In genomic region chr12:76459032-76459431, GRCm38 (mm10) we compare ENCODE assay signal across 15 mouse cellular contexts. TPM values are rescaled to one million over a fixed set of nuclear protein-coding genes. Genes with fewer than 3 reads are reported as not detected.
DNase-seq lines count a peak whose midpoint lies in the region; ATAC-seq and TF ChIP-seq lines count a peak whose summit lies in the region.
"Had no signal": no experiment of that assay in that cellular context is flagged by ENCODE, and none has a peak within 500 bp of the region (broad histone marks: within the 10 kb centered on the region; RNA-seq: fewer than 3 reads in every experiment).

No protein-coding gene starts in this region.

- H3K9ac ChIP-seq in kidney, embryonic 16.5 days (replicated peaks; ENCODE audit: low read length), result no peak overlapping the region
- H3K9ac ChIP-seq: hindbrain, embryonic 13.5 days; liver, embryonic 12.5 days; midbrain, embryonic 12.5 days; neural tube, embryonic 13.5 days had no signal

- H3K4me3 ChIP-seq in kidney, embryonic 16.5 days (ENCODE audit: low read length), result no peak overlapping the region
- H3K4me3 ChIP-seq in kidney, adult 2 months (ENCODE audit: insufficient read depth, low read depth, low read length), result no peak overlapping the region
- H3K4me3 ChIP-seq in C2C12 (ENCODE audit: insufficient read depth, poor library complexity, severe bottlenecking), result no peak overlapping the region
- no peak overlapping the region for H3K4me3 ChIP-seq in limb, embryonic 10.5 days
- H3K4me3 ChIP-seq: gastrocnemius, adult 2 months; hindbrain, embryonic 13.5 days; layer of hippocampus, adult 2 months; liver, embryonic 12.5 days; midbrain, embryonic 12.5 days; neural tube, embryonic 13.5 days had no signal

- TF ChIP-seq CTCF in kidney, adult 2 months (conservative IDR thresholded peaks at IDR 0.05; ENCODE audit: insufficient read depth, insufficient read length, low read depth, low read length), result no peak
- no peak for TF ChIP-seq CTCF in C2C12 (IDR thresholded peaks at IDR 0.05; ENCODE audit: control insufficient read depth, insufficient read depth, insufficient read length)

- no peaks in the 10 kb centered on the region for H3K9me3 ChIP-seq in kidney, embryonic 16.5 days (ENCODE audit: low read length)
- no peaks in the 10 kb centered on the region for H3K9me3 ChIP-seq in limb, embryonic 10.5 days (replicated peaks)
- H3K9me3 ChIP-seq: hindbrain, embryonic 13.5 days; liver, embryonic 12.5 days; midbrain, embryonic 12.5 days; neural tube, embryonic 13.5 days had no signal

- no peak for DNase-seq in kidney, adult 2 months
- peak; percentile 48 for DNase-seq in MN1 (ENCODE audit: low spot score)
- no peak for DNase-seq in limb, embryonic 10.5 days (ENCODE audit: low spot score)
- no peak for DNase-seq in left cerebral cortex, postnatal 10 days (ENCODE audit: extremely low spot score in 1 of 2, low spot score in 2 of 2)
- no peak for DNase-seq in layer of hippocampus, adult 11-12 months (ENCODE audit: low spot score)
- DNase-seq: cerebellum, postnatal 14 days; gastrocnemius, adult 2 months; right cerebral cortex, postnatal 4 days had no signal

- WGBS in kidney, embryonic 16.5 days, result 50% methylated on average over 4 of the region's 4 CpGs
- 75% methylated on average over 4 of the region's 4 CpGs for WGBS in kidney, adult 2 months
- 56% methylated on average over 4 of the region's 4 CpGs for WGBS in limb, embryonic 10.5 days

- intact Hi-C loops in left cerebral cortex, postnatal 10 days (cut with DNase I), result no loop called here

- peaks cover 3% of the 10 kb centered on the region; the same call in 1 of the 2 replicates for H3K4me1 ChIP-seq in kidney, embryonic 16.5 days (ENCODE audit: insufficient read depth, low read length)
- no peaks in the 10 kb centered on the region for H3K4me1 ChIP-seq in kidney, adult 2 months (ENCODE audit: control insufficient read depth, insufficient read depth, low read length)
- H3K4me1 ChIP-seq in limb, embryonic 10.5 days, result 0 out of 2 replicates have a peak, but pooled peaks cover 4% of the 10 kb centered on the region
- H3K4me1 ChIP-seq: hindbrain, embryonic 13.5 days; liver, embryonic 12.5 days had no signal

- no peaks in the 10 kb centered on the region for H3K36me3 ChIP-seq in kidney, embryonic 16.5 days (ENCODE audit: insufficient read depth, low read length)
- H3K36me3 ChIP-seq in kidney, adult 2 months (ENCODE audit: control insufficient read depth, insufficient read depth, low read length), result no peaks in the 10 kb centered on the region
- no peaks in the 10 kb centered on the region for H3K36me3 ChIP-seq in C2C12 (ENCODE audit: control insufficient read depth, insufficient read depth)
- H3K36me3 ChIP-seq in limb, embryonic 10.5 days, result no peaks in the 10 kb centered on the region
- H3K36me3 ChIP-seq: hindbrain, embryonic 13.5 days; liver, embryonic 12.5 days; midbrain, embryonic 12.5 days; neural tube, embryonic 13.5 days had no signal

- no peak for TF ChIP-seq POLR2A in kidney, adult 2 months (IDR thresholded peaks at IDR 0.05; ENCODE audit: low read depth, low read length)

- no peaks in the 10 kb centered on the region for H3K27me3 ChIP-seq in kidney, embryonic 16.5 days (ENCODE audit: insufficient read depth, low read length)
- H3K27me3 ChIP-seq in kidney, adult 2 months (replicated peaks; ENCODE audit: control insufficient read depth, insufficient read depth, low read length), result no peaks in the 10 kb centered on the region
- H3K27me3 ChIP-seq in C2C12 (ENCODE audit: control insufficient read depth, insufficient read depth, insufficient read length), result no peaks in the 10 kb centered on the region
- H3K27me3 ChIP-seq in limb, embryonic 10.5 days (ENCODE audit: low read depth, poor library complexity, severe bottlenecking), result no peaks in the 10 kb centered on the region
- H3K27me3 ChIP-seq: hindbrain, embryonic 13.5 days; liver, embryonic 12.5 days; midbrain, embryonic 12.5 days; neural tube, embryonic 13.5 days had no signal

- no peak overlapping the region for H3ac ChIP-seq in C2C12 (ENCODE audit: control insufficient read depth, insufficient read length, low read depth)

- H3K4me2 ChIP-seq in kidney, embryonic 16.5 days (replicated peaks; ENCODE audit: low read depth, low read length), result no peak overlapping the region
- H3K4me2 ChIP-seq: hindbrain, embryonic 13.5 days; liver, embryonic 12.5 days; midbrain, embryonic 12.5 days; neural tube, embryonic 13.5 days had no signal

- ATAC-seq in kidney, embryonic 16.5 days (ENCODE audit: low FRiP score, low TSS enrichment), result peak; percentile 27; the same call in 1 of the 2 replicates
- ATAC-seq: liver, embryonic 12.5 days had no signal

- H3K27ac ChIP-seq in kidney, embryonic 16.5 days (ENCODE audit: low read length), result no peak overlapping the region
- no peak overlapping the region for H3K27ac ChIP-seq in kidney, adult 2 months (ENCODE audit: insufficient read depth, low read depth, low read length)
- H3K27ac ChIP-seq in limb, embryonic 10.5 days, result peak overlapping the region; percentile 53
- H3K27ac ChIP-seq: gastrocnemius, adult 2 months; hindbrain, embryonic 13.5 days; layer of hippocampus, adult 2 months; liver, embryonic 12.5 days; midbrain, embryonic 12.5 days; neural tube, embryonic 13.5 days had no signal

- H3K79me2 ChIP-seq in C2C12 (ENCODE audit: control insufficient read depth, insufficient read depth), result no peaks in the 10 kb centered on the region

- H3K79me3 ChIP-seq in C2C12 (ENCODE audit: low read depth), result no peaks in the 10 kb centered on the region

TF ChIP-seq in C2C12, 6 proteins besides CTCF, POLR2A, EP300 and RAD21:
- TF ChIP-seq MYOG (IDR thresholded peaks at IDR 0.05; ENCODE audit: control insufficient read depth, extremely low read depth, insufficient read length) (no peak), CEBPB (IDR thresholded peaks at IDR 0.05; ENCODE audit: low read depth) (no peak), MAX (IDR thresholded peaks at IDR 0.05) (peak; percentile 70), FOSL1 (IDR thresholded peaks at IDR 0.05; ENCODE audit: insufficient read depth, low read length, poor library complexity, severe bottlenecking) (peak; percentile 79), MYOD1 (IDR thresholded peaks at IDR 0.05; ENCODE audit: control insufficient read depth, insufficient read length, low read depth) (peak; percentile 95), USF1 (IDR thresholded peaks at IDR 0.05; ENCODE audit: low read depth) (peak; percentile 7)

RNA-seq across cellular contexts. Expression of gene Ppp1r36, which starts 41.7 kb away (rescaled TPM):
- 4.0 and 4.3 TPM in 2 replicates for polyA plus RNA-seq in kidney, embryonic 16.5 days (2015; fragmentation: Nextera tagmentation; extraction: Ambion mirVana)
- 0.23 and 0.31 TPM in 2 replicates for polyA plus RNA-seq in kidney, adult 2 months (2012; rRNA removed)
- not detected for polyA plus RNA-seq in C2C12 (2012; fragmentation: generic; extraction: Trizol)
- polyA plus RNA-seq in limb, embryonic 10.5 days (2016; fragmentation: Nextera tagmentation; extraction: Ambion mirVana), result 1.0 and 2.2 TPM in 2 replicates
- 1 to 10 TPM in 1 of 2 experiments, under 1 TPM in 1; 0.55 to 1.1 TPM for total RNA-seq in left cerebral cortex, postnatal 10 days (2021)
- total RNA-seq: gastrocnemius, adult 2 months had no signal

RNA-seq across cellular contexts. Expression of gene Hspa2, which starts 55.1 kb away (rescaled TPM):
- 11.0 and 12.5 TPM in 2 replicates for polyA plus RNA-seq in kidney, embryonic 16.5 days (2015; fragmentation: Nextera tagmentation; extraction: Ambion mirVana)
- 11.8 and 14.0 TPM in 2 replicates for polyA plus RNA-seq in kidney, adult 2 months (2012; rRNA removed)
- polyA plus RNA-seq in C2C12 (2012; fragmentation: generic; extraction: Trizol), result 5.1 TPM
- polyA plus RNA-seq in limb, embryonic 10.5 days (2016; fragmentation: Nextera tagmentation; extraction: Ambion mirVana), result 4.8 and 4.9 TPM in 2 replicates
- 10 to 100 TPM; 31.8 to 40.4 TPM for total RNA-seq in left cerebral cortex, postnatal 10 days (2021)
